Mouse (Mus musculus) hindbrain, embryonic 13.5 days (tissue): ENCODE measurements at regions not wholly inside any gene's neighbourhood (a gene's known extent, or its start where the extent isn't known, plus 50 kb on each side); places are given as distances from the start of the nearest gene placed in this dataset.

ENCODE experiments used
- ATAC-seq: fragments of 200-750 bp; cut with Nextera tagmentation; 2 replicates; pipeline ENCODE4 v1.8.0; 2017; ENCODE audit warnings: moderate TSS enrichment; ENCODE audit not compliant: low FRiP score
- H3K27ac ChIP-seq: fragments of 300-500 bp; sonication (generic); 2 replicates; pipeline ENCODE4 v1.5.1; 2015; ENCODE audit warnings: inconsistent platforms, mild to moderate bottlenecking, moderate library complexity
- H3K27me3 ChIP-seq: fragments of 300-500 bp; sonication (generic); 2 replicates; pipeline ENCODE4 v1.6.1; 2015; ENCODE audit warnings: mild to moderate bottlenecking, inconsistent platforms
- H3K36me3 ChIP-seq: fragments of 300-500 bp; sonication (generic); 2 replicates; pipeline ENCODE4 v1.6.1; 2015; ENCODE audit warnings: mild to moderate bottlenecking, inconsistent platforms
- H3K4me1 ChIP-seq: fragments of 300-500 bp; sonication (generic); replicated peaks from 2 replicates; pipeline ENCODE4 v1.6.1; 2015; ENCODE audit warnings: inconsistent platforms
- H3K4me2 ChIP-seq: fragments of 300-500 bp; sonication (generic); 2 replicates; pipeline ENCODE4 v1.6.1; 2015; ENCODE audit warnings: inconsistent platforms, mild to moderate bottlenecking, moderate library complexity
- H3K4me3 ChIP-seq: fragments of 300-500 bp; sonication (generic); 2 replicates; pipeline ENCODE4 v1.5.1; 2015; ENCODE audit warnings: mild to moderate bottlenecking, inconsistent platforms
- H3K9ac ChIP-seq: fragments of 300-500 bp; sonication (generic); 2 replicates; pipeline ENCODE4 v1.6.1; 2015; ENCODE audit warnings: mild to moderate bottlenecking, inconsistent platforms
- H3K9me3 ChIP-seq: fragments of 300-500 bp; sonication (generic); 2 replicates; pipeline ENCODE4 v1.6.1; 2016; ENCODE audit warnings: inconsistent platforms
- WGBS: fragments of 180-500 bp; shearing (Covaris S2); methylation state at CpG from one replicate; pipeline ENCODE4 v1.1.7; 2015; 5-methylcytosine and 5-hydroxymethylcytosine counted together

DNA sequence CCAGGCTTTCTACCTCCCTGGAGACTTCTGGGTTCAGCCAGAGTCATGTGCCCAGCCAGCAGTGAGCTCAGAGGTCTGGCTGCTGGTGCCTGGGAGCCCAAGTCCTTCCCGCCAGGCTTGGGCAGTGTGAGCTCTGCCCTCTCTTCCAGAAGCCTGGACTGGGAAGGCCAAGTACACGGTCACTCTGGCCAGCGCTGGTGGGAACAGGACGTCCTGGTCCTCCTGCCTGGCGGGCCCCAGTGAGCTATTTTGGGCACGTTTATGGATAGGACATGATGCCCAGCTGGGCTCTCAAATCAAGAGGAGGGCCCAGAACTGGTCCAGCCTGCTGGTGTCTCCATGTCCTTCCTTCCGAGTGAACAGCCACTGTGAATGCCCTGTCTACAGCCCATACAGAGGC, 87.3 kb upstream of the Ptpn1 start:
- no peak for ATAC-seq
- no peaks in the 10 kb centered on the region for H3K9me3 ChIP-seq
- H3K9ac ChIP-seq: no peak overlapping the region
- 80% methylated on average over 7 of the region's 7 CpGs for WGBS
- H3K4me3 ChIP-seq: no peak overlapping the region
- no peaks in the 10 kb centered on the region for H3K36me3 ChIP-seq
- H3K4me2 ChIP-seq: no peak overlapping the region
- 0 out of 2 replicates have a peak, but pooled peaks cover 7% of the 10 kb centered on the region for H3K27me3 ChIP-seq
- H3K4me1 ChIP-seq: peaks cover 9% of the 10 kb centered on the region
- H3K27ac ChIP-seq: no peak overlapping the region

DNA sequence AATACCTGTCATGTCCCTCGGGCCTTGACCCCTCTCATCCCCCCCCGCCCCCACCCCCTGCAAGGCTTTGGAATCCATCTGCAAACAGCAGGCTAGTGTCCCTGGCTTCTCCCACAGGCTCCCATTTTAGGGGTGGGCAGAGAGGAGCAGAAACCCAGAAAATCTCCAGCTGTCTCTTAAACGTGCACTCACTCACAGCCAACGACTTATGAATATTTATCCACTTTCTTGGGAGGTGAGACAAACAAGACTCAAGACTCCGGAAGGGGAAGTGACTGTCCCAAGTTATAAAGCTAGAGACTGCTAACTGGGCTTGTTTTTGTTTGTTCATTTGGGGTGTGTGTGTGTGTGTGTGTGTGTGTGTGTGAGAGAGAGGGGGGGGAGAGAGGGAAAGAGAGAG, 87.9 kb upstream of the Ptpn1 start:
- Histone ChIP-seq H3K4me2 (no peak overlapping the region), H3K4me1 (peaks cover 9% of the 10 kb centered on the region), H3K9me3 (no peaks in the 10 kb centered on the region), H3K4me3 (no peak overlapping the region), H3K9ac (no peak overlapping the region), H3K36me3 (no peaks in the 10 kb centered on the region), H3K27ac (no peak overlapping the region; the same call in 1 of the 2 replicates), H3K27me3 (0 out of 2 replicates have a peak, but pooled peaks cover 7% of the 10 kb centered on the region)
- WGBS: 62% methylated on average over 5 of the region's 5 CpGs
- ATAC-seq: no peak

DNA sequence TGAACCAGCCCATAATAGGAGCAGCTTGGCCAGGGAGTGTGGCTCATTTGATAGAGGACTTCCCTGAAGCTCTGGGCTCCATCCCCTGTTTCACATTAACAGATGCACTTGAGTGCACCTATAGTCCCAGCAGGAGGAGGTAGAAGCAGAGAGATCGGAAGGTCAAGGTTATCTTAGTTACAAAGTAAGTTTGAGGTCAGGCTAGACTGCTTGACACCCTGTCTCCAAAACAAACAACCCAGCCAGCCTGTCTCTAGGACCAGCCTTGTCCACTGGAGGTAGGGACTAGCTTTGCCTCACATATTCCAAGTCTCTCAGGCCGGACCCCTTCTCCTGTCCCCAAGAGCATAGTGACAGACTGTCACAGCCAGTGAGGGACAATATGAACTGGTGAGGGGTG, 88.9 kb upstream of the Ptpn1 start:
- Histone ChIP-seq H3K9me3 (no peaks in the 10 kb centered on the region), H3K36me3 (no peaks in the 10 kb centered on the region), H3K27me3 (0 out of 2 replicates have a peak, but pooled peaks cover 7% of the 10 kb centered on the region), H3K4me3 (no peak overlapping the region), H3K9ac (no peak overlapping the region), H3K4me1 (peaks cover 9% of the 10 kb centered on the region), H3K27ac (no peak overlapping the region), H3K4me2 (no peak overlapping the region)
- WGBS: 74% methylated on average over 2 of the region's 2 CpGs
- no peak for ATAC-seq

DNA sequence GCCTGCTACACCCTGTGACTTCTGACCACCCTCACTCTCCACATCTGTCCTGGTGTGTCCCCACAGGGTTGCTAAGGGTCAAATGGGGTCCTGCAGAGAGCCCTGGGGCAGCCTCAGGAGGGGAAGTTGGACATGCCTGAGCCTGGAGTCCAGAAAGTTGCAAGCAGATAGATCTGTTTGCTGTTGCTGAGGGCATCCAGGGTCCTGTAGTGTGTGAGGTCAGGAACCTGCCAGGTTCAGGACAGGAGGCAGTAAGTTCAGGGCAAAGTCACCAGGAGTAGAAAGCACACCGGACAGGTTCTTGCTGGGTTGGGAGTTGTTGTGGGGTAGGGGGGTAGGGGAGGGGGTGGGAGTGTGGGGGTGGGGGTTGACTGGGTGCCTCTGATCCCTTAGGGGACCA, 89.4 kb upstream of the Ptpn1 start:
- no peak overlapping the region for H3K4me3 ChIP-seq
- H3K9ac ChIP-seq: no peak overlapping the region
- ATAC-seq: no peak
- H3K27ac ChIP-seq: no peak overlapping the region
- no peaks in the 10 kb centered on the region for H3K9me3 ChIP-seq
- H3K4me2 ChIP-seq: no peak overlapping the region
- H3K27me3 ChIP-seq: 0 out of 2 replicates have a peak, but pooled peaks cover 7% of the 10 kb centered on the region
- peaks cover 9% of the 10 kb centered on the region for H3K4me1 ChIP-seq
- 71% methylated on average over 1 of the region's 1 CpGs for WGBS
- H3K36me3 ChIP-seq: no peaks in the 10 kb centered on the region

DNA sequence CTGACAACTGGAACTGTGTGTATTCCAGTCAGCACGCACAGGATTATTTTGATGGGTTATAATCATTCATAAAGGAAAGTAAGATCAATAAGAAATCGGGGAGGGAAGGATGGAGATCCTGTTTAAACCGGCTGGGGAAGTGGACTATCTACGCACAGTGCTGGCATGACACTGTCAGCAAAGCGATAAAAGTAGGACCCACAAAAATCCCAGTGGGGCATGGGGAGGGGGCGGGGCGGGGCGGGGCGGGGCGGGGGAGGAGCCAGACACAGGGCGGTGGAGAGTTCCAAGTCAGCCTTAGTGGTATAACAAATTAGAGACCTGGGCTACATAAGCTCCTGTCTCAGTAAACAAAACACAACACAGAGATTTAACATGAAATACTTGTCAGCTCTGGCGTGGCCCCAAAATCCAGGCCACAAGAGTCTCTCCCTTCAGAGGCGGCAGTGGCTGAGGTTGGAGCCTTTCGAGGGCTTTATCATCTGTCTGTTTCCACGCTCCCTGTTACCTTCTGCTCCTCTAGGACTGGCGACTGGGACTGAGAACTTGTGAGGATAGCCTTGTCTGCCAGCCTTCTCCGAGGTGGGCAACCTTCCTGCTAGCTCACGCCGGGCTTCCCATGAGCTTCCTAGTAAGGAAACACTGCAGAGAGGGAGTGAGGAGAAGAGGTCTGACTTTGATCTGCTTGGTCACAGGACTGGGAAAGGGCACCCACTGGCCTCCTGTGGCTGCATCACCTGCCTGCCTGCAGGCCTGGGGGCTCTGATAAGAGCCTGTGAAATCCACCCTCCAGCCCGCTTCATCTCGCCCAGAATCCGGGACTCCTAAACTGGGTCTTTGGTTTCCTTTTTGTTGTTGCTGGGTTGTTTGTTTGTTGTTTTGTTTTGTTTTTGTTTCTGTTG, 90.3 kb upstream of the Ptpn1 start:
- Histone ChIP-seq H3K4me2 (no peak overlapping the region), H3K9ac (no peak overlapping the region), H3K36me3 (no peaks in the 10 kb centered on the region), H3K4me3 (no peak overlapping the region), H3K9me3 (no peaks in the 10 kb centered on the region), H3K27ac (no peak overlapping the region), H3K27me3 (0 out of 2 replicates have a peak, but pooled peaks cover 7% of the 10 kb centered on the region), H3K4me1 (peaks cover 9% of the 10 kb centered on the region)
- ATAC-seq: no peak
- 36% methylated on average over 22 of the region's 22 CpGs for WGBS

DNA sequence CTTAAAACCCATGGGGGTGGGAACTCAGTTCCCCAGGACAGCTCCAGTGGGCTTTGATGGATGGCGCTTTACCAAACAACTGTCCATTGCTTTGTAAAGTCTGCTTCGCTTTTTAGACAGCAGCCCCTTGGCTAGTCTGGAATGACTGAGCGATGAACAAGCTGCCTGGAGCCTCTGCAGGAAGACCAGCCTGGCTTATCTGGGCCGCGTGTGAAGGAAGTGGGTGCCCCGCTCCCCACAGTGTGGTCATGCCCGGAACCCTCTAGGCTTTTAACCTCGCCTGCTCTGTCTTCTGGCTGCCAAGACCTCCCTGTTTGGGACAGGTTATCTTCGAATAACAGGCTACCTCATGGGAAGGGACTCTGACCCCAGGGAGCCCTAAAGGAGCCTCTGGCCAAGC, 91.5 kb upstream of the Ptpn1 start:
- ATAC-seq: no peak
- no peaks in the 10 kb centered on the region for H3K9me3 ChIP-seq
- H3K4me3 ChIP-seq: no peak overlapping the region
- 0 out of 2 replicates have a peak, but pooled peaks cover 7% of the 10 kb centered on the region for H3K27me3 ChIP-seq
- no peaks in the 10 kb centered on the region for H3K36me3 ChIP-seq
- peaks cover 9% of the 10 kb centered on the region for H3K4me1 ChIP-seq
- no peak overlapping the region for H3K27ac ChIP-seq
- H3K9ac ChIP-seq: no peak overlapping the region
- no peak overlapping the region for H3K4me2 ChIP-seq
- WGBS: 79% methylated on average over 9 of the region's 9 CpGs

DNA sequence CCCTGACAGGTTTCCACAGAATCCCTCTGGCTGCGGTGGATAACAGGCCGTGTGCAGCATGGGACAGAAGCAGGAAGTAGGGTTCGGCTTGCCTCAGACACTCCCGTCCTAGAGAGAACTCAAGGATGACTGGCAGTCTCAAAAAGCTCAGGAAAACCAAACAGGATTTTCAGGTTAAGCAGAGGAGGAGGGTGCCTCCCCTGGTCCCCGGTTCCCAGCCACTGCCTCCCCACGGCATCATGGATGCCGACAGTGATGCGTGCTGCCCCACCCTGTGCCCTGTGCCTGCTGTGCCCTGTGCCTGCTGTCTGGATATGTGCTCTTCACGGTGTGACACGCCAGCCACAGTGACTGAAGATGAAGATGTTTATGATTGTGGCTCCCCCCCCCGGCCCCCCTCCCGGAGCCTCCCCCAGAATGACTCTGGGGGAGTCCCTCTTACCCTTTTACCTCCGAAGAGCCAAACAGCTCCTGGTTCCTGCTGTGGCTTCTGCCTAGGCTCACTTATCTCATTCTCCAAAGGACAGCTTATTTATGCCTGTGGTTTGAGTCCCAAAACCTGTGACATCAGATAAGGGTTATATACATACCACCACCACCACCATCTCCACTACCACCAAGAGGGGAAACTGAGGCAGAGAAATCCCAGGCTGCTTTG, 92.4 kb upstream of the Ptpn1 start:
- Histone ChIP-seq H3K27me3 (0 out of 2 replicates have a peak, but pooled peaks cover 9% of the 10 kb centered on the region), H3K9ac (no peak overlapping the region), H3K27ac (no peak overlapping the region), H3K4me3 (no peak overlapping the region), H3K36me3 (no peaks in the 10 kb centered on the region), H3K4me2 (no peak overlapping the region), H3K4me1 (peaks cover 11% of the 10 kb centered on the region), H3K9me3 (no peaks in the 10 kb centered on the region)
- no peak for ATAC-seq
- 80% methylated on average over 13 of the region's 13 CpGs for WGBS

DNA sequence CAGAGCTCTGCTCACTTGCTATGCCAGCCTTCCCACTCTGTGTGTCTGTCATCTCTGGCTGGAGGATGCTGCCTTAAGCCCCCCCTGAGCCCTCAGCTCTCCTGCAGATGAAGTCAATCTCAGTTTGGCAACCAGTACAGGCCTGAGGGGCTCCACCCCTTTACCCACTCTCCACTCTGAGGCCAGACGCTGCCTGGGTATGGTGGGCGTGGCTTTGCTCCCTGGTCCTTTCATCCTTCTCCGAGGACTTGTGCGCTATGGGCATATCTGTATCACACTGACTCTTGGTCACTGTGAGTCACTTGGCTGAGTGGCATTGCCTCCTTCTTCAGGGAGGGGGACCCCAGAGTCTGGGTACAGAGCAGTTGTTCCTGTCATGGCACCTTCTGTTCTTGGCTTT, 94.3 kb upstream of the Ptpn1 start:
- no peak overlapping the region for H3K4me3 ChIP-seq
- no peak overlapping the region for H3K27ac ChIP-seq
- no peaks in the 10 kb centered on the region for H3K9me3 ChIP-seq
- peaks cover 22% of the 10 kb centered on the region for H3K4me1 ChIP-seq
- WGBS: 43% methylated on average over 4 of the region's 4 CpGs
- H3K9ac ChIP-seq: no peak overlapping the region
- H3K36me3 ChIP-seq: no peaks in the 10 kb centered on the region
- H3K27me3 ChIP-seq: 0 out of 2 replicates have a peak, but pooled peaks cover 5% of the 10 kb centered on the region
- H3K4me2 ChIP-seq: no peak overlapping the region
- ATAC-seq: no peak

DNA sequence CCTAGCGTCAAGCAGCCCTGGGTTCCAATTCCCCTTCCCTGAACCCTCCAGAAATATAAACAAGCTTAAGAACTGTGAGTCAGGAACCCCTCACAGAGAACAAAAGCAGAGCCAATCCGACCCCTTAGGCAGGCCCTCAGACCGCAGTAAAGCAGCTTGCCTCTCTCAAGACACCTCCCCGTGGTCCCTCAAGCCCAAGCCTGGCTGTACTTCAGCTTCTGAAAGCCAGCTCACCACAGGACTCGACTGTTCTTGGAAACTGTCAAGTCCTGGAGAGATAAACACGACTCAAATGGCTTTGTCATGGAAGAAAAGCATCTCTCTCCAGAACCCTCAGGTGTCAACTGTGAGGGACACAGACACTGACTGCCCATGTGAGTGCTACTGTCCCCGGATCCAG, 95.2 kb upstream of the Ptpn1 start:
- H3K4me3 ChIP-seq: no peak overlapping the region
- no peaks in the 10 kb centered on the region for H3K36me3 ChIP-seq
- WGBS: 40% methylated on average over 7 of the region's 7 CpGs
- peaks cover 13% of the 10 kb centered on the region for H3K4me1 ChIP-seq
- no peak overlapping the region for H3K4me2 ChIP-seq
- no peak overlapping the region for H3K27ac ChIP-seq
- no peak for ATAC-seq
- H3K9me3 ChIP-seq: no peaks in the 10 kb centered on the region
- 0 out of 2 replicates have a peak, but pooled peaks cover 2% of the 10 kb centered on the region for H3K27me3 ChIP-seq
- H3K9ac ChIP-seq: no peak overlapping the region

DNA sequence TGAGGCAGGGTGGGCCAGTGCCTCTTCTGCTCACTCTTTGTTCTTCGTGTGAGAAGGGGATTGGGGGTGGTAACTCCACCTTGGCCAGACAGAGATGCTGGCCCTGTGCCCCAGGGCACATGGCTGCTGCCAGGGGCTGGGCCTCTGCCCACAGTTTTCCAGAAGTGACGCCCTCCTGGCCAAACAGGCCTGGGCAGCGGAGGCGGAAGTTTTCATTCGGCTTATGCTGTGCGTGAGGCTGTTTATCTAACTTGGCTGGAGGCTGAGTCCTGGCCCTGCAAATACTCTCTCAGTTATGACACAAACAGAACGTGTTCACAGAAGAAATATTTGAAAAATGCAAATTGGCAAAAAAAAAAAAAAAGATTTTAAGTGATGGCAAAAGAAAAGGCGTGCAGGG, 97.3 kb upstream of the Ptpn1 start:
- Histone ChIP-seq H3K27ac (no peak overlapping the region), H3K9ac (0 out of 2 replicates have a peak overlapping the region, but pooled peaks have one; percentile 6), H3K4me3 (no peak overlapping the region), H3K4me2 (no peak overlapping the region), H3K9me3 (no peaks in the 10 kb centered on the region), H3K27me3 (0 out of 2 replicates have a peak, but pooled peaks cover 2% of the 10 kb centered on the region), H3K36me3 (no peaks in the 10 kb centered on the region), H3K4me1 (peaks cover 13% of the 10 kb centered on the region)
- 73% methylated on average over 8 of the region's 8 CpGs for WGBS
- ATAC-seq: no peak

DNA sequence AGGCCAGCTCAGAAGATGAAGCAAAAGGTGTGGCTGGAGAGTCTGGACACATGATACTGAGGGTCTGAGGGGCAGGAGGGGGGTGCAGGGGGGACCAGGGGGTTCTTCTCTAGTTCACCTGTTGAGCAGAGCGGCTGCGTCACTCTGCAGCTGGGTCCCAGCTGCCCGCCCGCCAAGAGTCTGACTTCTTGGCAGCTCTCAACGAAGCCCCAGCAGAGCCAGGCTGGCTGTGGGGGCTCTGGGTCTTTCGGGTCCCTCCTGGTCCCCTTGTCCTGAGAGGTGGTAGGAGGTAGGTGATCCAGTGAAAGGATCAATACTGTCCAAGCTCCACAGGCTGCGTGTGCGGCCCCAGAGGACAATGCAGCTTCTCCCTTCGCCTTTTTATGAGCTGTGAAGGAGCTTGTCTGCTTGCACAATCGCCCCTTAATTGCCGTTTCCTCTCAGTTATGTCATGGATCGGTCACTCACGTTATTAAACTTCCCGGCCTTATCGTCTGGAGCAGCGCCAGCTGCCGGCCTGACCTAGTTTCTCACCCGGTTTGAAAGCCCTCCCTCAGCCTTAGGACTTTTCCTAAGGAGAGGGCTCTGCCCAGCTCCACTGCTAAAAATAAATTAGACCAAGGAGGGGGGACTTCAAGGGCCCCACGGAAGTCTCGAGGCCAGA, 98.4 kb upstream of the Ptpn1 start:
- H3K4me1 ChIP-seq: peaks cover 13% of the 10 kb centered on the region
- no peaks in the 10 kb centered on the region for H3K36me3 ChIP-seq
- H3K9me3 ChIP-seq: no peaks in the 10 kb centered on the region
- ATAC-seq: no peak
- no peak overlapping the region for H3K4me3 ChIP-seq
- H3K27ac ChIP-seq: no peak overlapping the region
- 0 out of 2 replicates have a peak overlapping the region, but pooled peaks have one; percentile 17 for H3K4me2 ChIP-seq
- H3K27me3 ChIP-seq: 0 out of 2 replicates have a peak, but pooled peaks cover 2% of the 10 kb centered on the region
- H3K9ac ChIP-seq: peak overlapping the region; percentile 19; the same call in 1 of the 2 replicates
- WGBS: 29% methylated on average over 20 of the region's 20 CpGs
